Mouse (Mus musculus) intestine, postnatal 0 days (tissue): ENCODE results near the gene Nol6. TPM values are rescaled to one million over a fixed set of nuclear protein-coding genes. Genes with fewer than 3 reads are reported as not detected.

Source experiments
- ATAC-seq: fragments of 200-750 bp; cut with Nextera tagmentation; 2 replicates; pipeline ENCODE4 v1.8.0; 2017; ENCODE audit warnings: mild to moderate bottlenecking, moderate TSS enrichment, moderate library complexity
- H3K27ac ChIP-seq: fragments of 300-500 bp; sonication (generic); 2 replicates; pipeline ENCODE4 v1.5.1; 2014; ENCODE audit warnings: mild to moderate bottlenecking, low read depth, low read length, moderate library complexity
- H3K27me3 ChIP-seq: fragments of 300-500 bp; sonication (generic); replicated peaks from 2 replicates; pipeline ENCODE4 v1.6.1; 2014; ENCODE audit warnings: low read length, mixed read lengths; ENCODE audit not compliant: control insufficient read depth, insufficient read depth
- H3K36me3 ChIP-seq: fragments of 300-500 bp; sonication (generic); 2 replicates; pipeline ENCODE4 v1.6.1; 2014; ENCODE audit warnings: mild to moderate bottlenecking, moderate library complexity; ENCODE audit not compliant: control insufficient read depth, insufficient read depth
- H3K4me1 ChIP-seq: fragments of 300-500 bp; sonication (generic); replicated peaks from 2 replicates; pipeline ENCODE4 v1.6.1; 2014; ENCODE audit warnings: antibody characterized with exemption, low read length, mixed read lengths; ENCODE audit not compliant: control insufficient read depth, insufficient read depth
- H3K4me2 ChIP-seq: fragments of 300-500 bp; sonication (generic); replicated peaks from 2 replicates; pipeline ENCODE4 v1.6.1; 2014; ENCODE audit warnings: low read depth, mild to moderate bottlenecking, moderate library complexity
- H3K4me3 ChIP-seq: fragments of 300-500 bp; sonication (generic); 2 replicates; pipeline ENCODE4 v1.5.1; 2014; ENCODE audit warnings: low read depth, low read length
- H3K9ac ChIP-seq: fragments of 300-500 bp; sonication (generic); 2 replicates; pipeline ENCODE4 v1.6.1; 2014; ENCODE audit warnings: mild to moderate bottlenecking, low read depth, low read length
- H3K9me3 ChIP-seq: fragments of 300-500 bp; sonication (generic); 2 replicates; pipeline ENCODE4 v1.6.1; 2016; ENCODE audit warnings: mixed run types; ENCODE audit not compliant: control insufficient read depth
- CTCF ChIP-seq: sonication (generic); IDR thresholded peaks from 2 replicates; pipeline ENCODE4 v1.5.1; 2016; ENCODE audit warnings: low read depth, mild to moderate bottlenecking, control low read depth, antibody characterized with exemption, moderate library complexity
- WGBS: fragments of 180-500 bp; shearing (Covaris S2); extraction: QIAGEN DNeasy Blood & Tissue Kit; methylation state at CpG from one replicate; pipeline ENCODE4 v1.1.7; 2014; 5-methylcytosine and 5-hydroxymethylcytosine counted together
- polyA plus RNA-seq: library from polyadenylated mRNA; unstranded; fragments of >200 nt; fragmentation: Nextera tagmentation; extraction: Ambion mirVana; gene quantifications from 2 replicates; pipeline ENCODE4 v1.2.1, GENCODE M21; 2015

Nol6 gene
- 7.7 and 8.4 TPM in 2 replicates for polyA plus RNA-seq

DNA sequence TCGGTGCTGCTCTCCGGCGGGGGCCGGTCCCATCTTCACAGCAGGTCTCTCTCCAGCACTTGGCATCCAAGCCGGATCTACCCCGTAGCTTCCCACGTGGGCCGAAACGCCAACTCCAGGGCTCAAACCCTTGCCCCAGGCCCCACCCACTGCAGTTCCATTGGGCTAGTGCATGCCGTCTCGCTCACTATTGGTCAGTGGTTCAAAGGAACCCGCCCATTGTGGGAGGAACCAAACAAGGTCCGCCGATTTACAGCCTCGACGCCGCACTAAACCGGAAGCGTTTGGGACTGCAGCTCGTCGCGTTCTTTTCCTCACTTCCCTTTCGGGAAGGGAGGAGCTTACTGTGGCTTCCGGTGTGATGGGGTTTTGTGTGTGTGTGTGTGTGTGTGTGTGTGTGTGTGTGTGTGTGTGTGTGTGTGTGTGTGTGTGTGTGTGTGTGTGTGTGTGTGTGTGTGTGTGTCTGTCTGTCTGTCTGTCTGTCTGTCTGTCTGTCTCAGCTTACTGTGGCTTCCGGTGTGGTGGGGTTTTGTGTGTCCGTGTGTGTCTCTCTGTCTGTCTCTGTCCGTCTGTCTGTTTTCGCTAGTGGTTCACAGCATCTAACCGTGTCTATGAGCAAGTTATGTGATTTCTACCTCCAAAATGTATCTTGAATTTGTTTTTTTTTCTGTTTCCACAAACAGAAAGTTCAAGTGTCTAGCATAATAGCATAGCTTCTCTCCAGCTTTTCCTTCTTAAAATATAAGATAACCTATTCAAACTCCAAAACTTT is at the start of gene Nol6:
Gene Nol6 (minus strand): TSS at position 276 of the 772 bp plus-strand sequence.
- Histone ChIP-seq H3K9me3 (no peaks in the 10 kb centered on the region), H3K27ac (no peak within 1 kb of the TSS), H3K36me3 (peaks cover 30% of the 10 kb centered on the region), H3K4me2 (peak within 1 kb of the TSS; percentile 78), H3K27me3 (no peaks in the 10 kb centered on the region), H3K4me1 (0 out of 2 replicates have a peak, but pooled peaks cover 2% of the 10 kb centered on the region), H3K4me3 (peak within 1 kb of the TSS; percentile 70), H3K9ac (peak within 1 kb of the TSS; percentile 62)
- WGBS = 2% methylated on average over 29 of the region's 29 CpGs
- no peak for TF ChIP-seq CTCF
- ATAC-seq = peak; percentile 99

DNA sequence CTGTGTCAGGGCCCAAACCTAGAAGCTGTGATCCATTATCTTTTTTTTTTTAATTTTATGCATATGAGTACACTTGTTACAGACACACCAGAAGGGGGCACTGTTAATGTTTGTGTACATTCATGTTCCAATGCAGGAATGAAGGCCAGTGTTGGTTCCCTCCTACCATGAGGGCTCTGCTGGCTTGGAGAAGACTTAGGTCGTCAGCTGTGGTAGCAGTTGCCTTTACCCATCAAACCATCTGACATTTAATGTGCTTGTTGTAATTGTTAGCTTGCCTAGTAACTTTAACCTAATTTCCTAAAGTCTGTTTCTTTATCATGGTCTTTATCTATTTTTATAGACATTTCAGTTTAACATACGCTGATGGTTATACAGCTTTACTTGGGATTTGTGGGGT is 46.7 kb upstream of the Nol6 start:
- WGBS = 68% methylated on average over 2 of the region's 2 CpGs
- no peaks in the 10 kb centered on the region for H3K4me1 ChIP-seq
- H3K4me2 ChIP-seq = no peak overlapping the region
- H3K9me3 ChIP-seq = no peaks in the 10 kb centered on the region
- H3K4me3 ChIP-seq = no peak overlapping the region
- peaks cover 22% of the 10 kb centered on the region for H3K36me3 ChIP-seq
- TF ChIP-seq CTCF = peak; percentile 22; the same call in 1 of the 2 replicates
- H3K9ac ChIP-seq = no peak overlapping the region
- H3K27ac ChIP-seq = no peak overlapping the region
- no peaks in the 10 kb centered on the region for H3K27me3 ChIP-seq
- ATAC-seq = no peak

- no peak for ATAC-seq
- Histone ChIP-seq H3K27ac (no peak overlapping the region), H3K4me2 (no peak overlapping the region), H3K9ac (no peak overlapping the region), H3K9me3 (no peaks in the 10 kb centered on the region), H3K4me3 (no peak overlapping the region), H3K27me3 (no peaks in the 10 kb centered on the region), H3K36me3 (peaks cover 13% of the 10 kb centered on the region), H3K4me1 (peaks cover 3% of the 10 kb centered on the region; the same call in 1 of the 2 replicates)
- peak; percentile 80 for TF ChIP-seq CTCF
- WGBS = 59% methylated on average over 6 of the region's 6 CpGs
Measured at GRCm38 (mm10) chr4:41165693-41166475, 41.6 kb upstream of the Nol6 start.

GRCm38 (mm10) chr4:41164974-41165373 is 40.7 kb upstream of the Nol6 start:
- 30% methylated on average over 2 of the region's 2 CpGs for WGBS
- Histone ChIP-seq H3K4me1 (peaks cover 3% of the 10 kb centered on the region; the same call in 1 of the 2 replicates), H3K36me3 (peaks cover 13% of the 10 kb centered on the region), H3K9ac (no peak overlapping the region), H3K27me3 (no peaks in the 10 kb centered on the region), H3K4me3 (no peak overlapping the region), H3K9me3 (no peaks in the 10 kb centered on the region), H3K27ac (0 out of 2 replicates have a peak overlapping the region, but pooled peaks have one; percentile 16), H3K4me2 (no peak overlapping the region)
- no peak for TF ChIP-seq CTCF
- ATAC-seq = no peak

DNA sequence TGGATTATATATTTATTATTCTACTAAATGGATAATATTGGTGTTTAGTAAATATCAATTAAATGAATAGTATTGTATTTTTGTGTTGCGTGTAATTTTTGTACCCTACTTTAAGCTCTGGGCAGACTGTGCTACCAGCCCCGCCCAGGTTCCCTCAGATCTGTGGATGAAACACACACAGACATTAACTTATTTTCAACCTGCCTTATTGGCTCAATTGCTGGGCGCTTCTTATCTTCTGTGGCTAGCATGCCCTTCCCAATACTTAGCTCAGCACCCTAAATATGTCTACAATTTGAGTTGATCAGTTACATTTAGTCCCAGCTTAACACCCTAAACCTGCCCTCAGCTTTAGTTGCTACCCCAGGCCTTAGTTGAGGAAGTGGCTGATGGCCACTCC is 37.0 kb upstream of the Nol6 start:
- WGBS = 96% methylated on average over 3 of the region's 3 CpGs
- no peak overlapping the region for H3K27ac ChIP-seq
- TF ChIP-seq CTCF = no peak
- peaks cover 3% of the 10 kb centered on the region; the same call in 1 of the 2 replicates for H3K4me1 ChIP-seq
- no peak overlapping the region for H3K4me2 ChIP-seq
- no peaks in the 10 kb centered on the region for H3K36me3 ChIP-seq
- H3K4me3 ChIP-seq = no peak overlapping the region
- no peak for ATAC-seq
- no peaks in the 10 kb centered on the region for H3K9me3 ChIP-seq
- H3K27me3 ChIP-seq = no peaks in the 10 kb centered on the region
- no peak overlapping the region for H3K9ac ChIP-seq

DNA sequence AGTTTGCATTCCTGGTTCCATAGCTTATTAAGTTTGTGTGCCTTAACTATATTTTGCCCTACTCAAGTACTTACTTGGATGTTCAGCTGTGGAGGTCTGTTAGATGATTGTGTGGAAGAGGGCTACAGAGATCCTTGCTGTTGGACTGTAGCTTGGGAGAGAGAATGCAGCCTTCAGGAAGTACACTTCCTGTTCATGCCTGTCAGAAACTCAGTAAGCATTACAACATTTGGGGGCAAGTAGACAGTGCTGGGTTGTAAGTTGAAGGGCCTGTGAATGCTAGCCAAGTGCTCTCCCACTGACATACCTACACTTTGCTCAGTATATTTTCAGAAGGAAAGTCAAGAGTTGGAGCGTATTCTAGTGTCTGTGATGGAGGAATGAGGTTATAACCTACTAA is 34.0 kb upstream of the Nol6 start:
- TF ChIP-seq CTCF = no peak
- no peak for ATAC-seq

More for the DNA sequence above, 34.0 kb upstream of the Nol6 start:
- Histone ChIP-seq H3K4me2 (no peak overlapping the region), H3K27me3 (no peaks in the 10 kb centered on the region), H3K27ac (no peak overlapping the region), H3K9ac (no peak overlapping the region), H3K36me3 (no peaks in the 10 kb centered on the region), H3K4me3 (no peak overlapping the region), H3K4me1 (no peaks in the 10 kb centered on the region), H3K9me3 (no peaks in the 10 kb centered on the region)
- WGBS = 96% methylated on average over 1 of the region's 1 CpGs
